Mouse (Mus musculus) liver, embryonic 11.5 days (tissue): ENCODE measurements at regions not wholly inside any gene's neighbourhood (a gene's known extent, or its start where the extent isn't known, plus 50 kb on each side); places are given as distances from the start of the nearest gene placed in this dataset.

ENCODE experiments used
- ATAC-seq: fragments of 200-750 bp; cut with Nextera tagmentation; replicated peaks from 2 replicates; pipeline ENCODE4 v1.8.0; 2017; ENCODE audit warnings: moderate number of reproducible peaks, mild to moderate bottlenecking, moderate TSS enrichment, moderate library complexity; ENCODE audit not compliant: low FRiP score
- DNase-seq: peaks from one replicate; pipeline ENCODE4 v3.0.0-alpha.2; 2017; ENCODE audit warnings: low spot score
- H3K27ac ChIP-seq: fragments of 300-500 bp; sonication (generic); 2 replicates; pipeline ENCODE4 v1.5.1; 2014; ENCODE audit warnings: mild to moderate bottlenecking, low read depth, low read length, control low read depth
- H3K27me3 ChIP-seq: fragments of 300-500 bp; sonication (generic); replicated peaks from 2 replicates; pipeline ENCODE4 v1.6.1; 2014; ENCODE audit warnings: low read length, mixed read lengths; ENCODE audit not compliant: control insufficient read depth, insufficient read depth
- H3K36me3 ChIP-seq: fragments of 300-500 bp; sonication (generic); 2 replicates; pipeline ENCODE4 v1.6.1; 2014; ENCODE audit warnings: mild to moderate bottlenecking, low read length, moderate library complexity, mixed read lengths; ENCODE audit not compliant: control insufficient read depth, insufficient read depth
- H3K4me1 ChIP-seq: fragments of 300-500 bp; sonication (generic); replicated peaks from 2 replicates; pipeline ENCODE4 v1.6.1; 2014; ENCODE audit warnings: low read length, mixed read lengths; ENCODE audit not compliant: control insufficient read depth, insufficient read depth
- H3K4me2 ChIP-seq: fragments of 300-500 bp; sonication (generic); 2 replicates; pipeline ENCODE4 v1.6.1; 2014; ENCODE audit warnings: mild to moderate bottlenecking, control low read depth, moderate library complexity
- H3K4me3 ChIP-seq: fragments of 300-500 bp; sonication (generic); 2 replicates; pipeline ENCODE4 v1.5.1; 2014; ENCODE audit warnings: low read depth, low read length, control low read depth
- H3K9ac ChIP-seq: fragments of 300-500 bp; sonication (generic); 2 replicates; pipeline ENCODE4 v1.6.1; 2014; ENCODE audit warnings: low read depth, low read length, control low read depth
- H3K9me3 ChIP-seq: fragments of 300-500 bp; sonication (generic); 2 replicates; pipeline ENCODE4 v1.6.1; 2016; ENCODE audit warnings: low read length, inconsistent platforms, mixed read lengths; ENCODE audit not compliant: control insufficient read depth
- WGBS: fragments of 180-500 bp; shearing (Covaris S2); extraction: QIAGEN DNeasy Blood & Tissue Kit; methylation state at CpG from one replicate; pipeline ENCODE4 v1.1.7; 2014; 5-methylcytosine and 5-hydroxymethylcytosine counted together

DNA sequence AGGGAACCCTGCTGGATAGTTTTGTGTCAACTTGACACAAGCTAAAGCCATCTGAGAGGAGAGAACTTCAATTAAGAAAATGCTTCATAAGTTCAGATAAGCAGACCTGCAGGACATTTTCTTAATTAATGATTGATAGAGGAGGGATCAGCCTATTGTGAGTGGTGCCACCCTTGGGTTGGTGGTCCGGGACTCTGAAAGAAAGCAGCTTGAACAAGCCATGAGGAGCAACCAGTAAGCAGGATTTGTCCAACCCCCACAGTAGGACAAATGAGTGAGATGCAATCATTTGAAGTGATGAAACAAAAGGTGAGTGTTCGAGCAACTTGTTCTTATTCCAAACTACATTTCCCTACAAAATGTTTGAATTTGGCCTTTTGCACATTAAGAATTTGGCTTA is 78.0 kb upstream of the Pam start:
- H3K4me1 ChIP-seq: no peaks in the 10 kb centered on the region
- H3K27ac ChIP-seq: no peak overlapping the region
- no peak overlapping the region for H3K4me3 ChIP-seq
- no peak for ATAC-seq
- H3K9me3 ChIP-seq: no peaks in the 10 kb centered on the region
- DNase-seq: no peak
- no peaks in the 10 kb centered on the region for H3K36me3 ChIP-seq
- H3K9ac ChIP-seq: no peak overlapping the region
- H3K27me3 ChIP-seq: no peaks in the 10 kb centered on the region
- no peak overlapping the region for H3K4me2 ChIP-seq
- 85% methylated on average over 2 of the region's 2 CpGs for WGBS

DNA sequence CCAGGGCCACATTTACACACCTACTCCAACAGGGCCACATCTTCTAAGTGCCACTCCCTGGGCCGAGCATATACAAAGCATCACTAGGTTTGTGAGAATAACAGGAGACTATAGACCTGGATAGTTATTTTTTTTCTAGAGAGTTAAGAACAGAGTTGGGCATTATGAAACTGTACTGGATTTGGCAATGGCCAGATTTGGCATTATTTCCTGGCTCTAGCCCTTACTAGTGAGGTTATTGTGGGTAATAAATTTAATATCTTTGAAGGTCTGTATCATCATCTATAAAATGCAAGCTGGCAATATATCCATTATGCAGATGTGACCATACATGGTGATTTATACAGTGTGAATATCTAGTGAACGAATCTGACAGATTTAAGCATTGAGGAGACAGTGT is 75.8 kb upstream of the Pam start:
- no peak for DNase-seq
- no peak overlapping the region for H3K4me2 ChIP-seq
- H3K9ac ChIP-seq: no peak overlapping the region
- no peak overlapping the region for H3K4me3 ChIP-seq
- WGBS: 71% methylated on average over 2 of the region's 2 CpGs
- no peak overlapping the region for H3K27ac ChIP-seq
- no peak for ATAC-seq
- no peaks in the 10 kb centered on the region for H3K4me1 ChIP-seq
- H3K27me3 ChIP-seq: no peaks in the 10 kb centered on the region
- H3K9me3 ChIP-seq: no peaks in the 10 kb centered on the region
- H3K36me3 ChIP-seq: no peaks in the 10 kb centered on the region

DNA sequence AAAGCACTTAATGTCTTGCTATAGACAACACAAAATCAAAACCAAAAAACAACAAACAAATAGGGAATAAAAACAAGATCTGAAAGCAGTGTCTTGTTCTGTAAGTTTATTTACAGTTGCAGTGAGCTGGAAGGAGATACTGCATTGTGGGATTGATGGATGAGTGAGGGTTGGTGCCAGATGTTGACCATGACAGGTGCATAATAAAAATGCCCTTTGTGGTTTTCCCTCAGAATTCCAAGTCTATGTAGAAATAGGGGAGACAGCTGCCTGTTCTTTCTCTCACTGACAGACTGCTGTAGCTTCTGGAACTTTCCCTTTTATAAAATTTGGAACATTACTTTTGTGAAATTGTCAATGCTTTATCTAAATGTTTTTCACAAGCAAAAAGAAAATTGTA is 73.9 kb upstream of the Pam start:
- H3K4me1 ChIP-seq: no peaks in the 10 kb centered on the region
- no peaks in the 10 kb centered on the region for H3K36me3 ChIP-seq
- H3K4me2 ChIP-seq: no peak overlapping the region
- no peak overlapping the region for H3K4me3 ChIP-seq
- H3K9me3 ChIP-seq: no peaks in the 10 kb centered on the region
- ATAC-seq (no peak), DNase-seq (no peak)
- no peaks in the 10 kb centered on the region for H3K27me3 ChIP-seq
- H3K9ac ChIP-seq: no peak overlapping the region
- H3K27ac ChIP-seq: no peak overlapping the region

DNA sequence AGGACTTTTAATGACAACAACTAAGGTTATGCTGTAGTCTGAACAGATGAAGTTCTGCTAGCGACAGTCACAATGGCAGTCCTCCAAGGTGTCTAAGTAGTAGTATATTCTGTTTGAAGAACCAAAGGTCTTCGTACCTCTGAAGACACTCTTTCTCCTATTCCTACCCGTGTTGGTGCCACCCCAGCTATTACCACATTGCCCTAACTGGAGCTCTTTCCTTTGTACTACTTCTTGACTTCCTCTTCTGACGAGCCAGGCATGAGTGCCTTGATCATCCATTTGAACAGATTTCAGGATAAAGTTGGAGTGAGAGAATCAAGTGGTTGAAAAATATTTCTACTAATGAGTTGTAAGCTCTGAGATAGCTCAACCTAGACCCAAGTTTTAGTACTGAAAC is 72.4 kb upstream of the Pam start:
- Histone ChIP-seq H3K9me3 (no peaks in the 10 kb centered on the region), H3K4me1 (no peaks in the 10 kb centered on the region), H3K9ac (no peak overlapping the region), H3K27me3 (no peaks in the 10 kb centered on the region), H3K4me3 (no peak overlapping the region), H3K4me2 (no peak overlapping the region), H3K36me3 (no peaks in the 10 kb centered on the region), H3K27ac (no peak overlapping the region)
- 75% methylated on average over 4 of the region's 4 CpGs for WGBS
- ATAC-seq (no peak), DNase-seq (no peak)

DNA sequence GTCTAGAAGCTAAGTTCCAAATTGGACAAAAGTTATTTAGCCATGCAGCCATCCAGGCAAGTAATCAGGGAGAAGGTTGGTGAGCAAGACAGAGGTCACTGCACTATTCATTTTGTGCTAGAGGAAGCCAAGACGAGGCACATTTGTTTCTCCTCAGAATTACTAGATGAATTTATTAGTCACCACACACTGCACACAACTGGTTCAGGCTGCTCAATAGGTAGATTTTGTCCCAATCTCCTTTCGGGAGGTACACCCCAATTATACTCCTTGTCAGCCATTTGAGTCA is 67.1 kb upstream of the Pam start:
- Histone ChIP-seq H3K27ac (no peak overlapping the region), H3K4me1 (no peaks in the 10 kb centered on the region), H3K9ac (no peak overlapping the region), H3K4me2 (no peak overlapping the region), H3K36me3 (no peaks in the 10 kb centered on the region), H3K4me3 (no peak overlapping the region), H3K27me3 (no peaks in the 10 kb centered on the region), H3K9me3 (no peaks in the 10 kb centered on the region)
- 73% methylated on average over 2 of the region's 2 CpGs for WGBS
- ATAC-seq: no peak
- DNase-seq: no peak

DNA sequence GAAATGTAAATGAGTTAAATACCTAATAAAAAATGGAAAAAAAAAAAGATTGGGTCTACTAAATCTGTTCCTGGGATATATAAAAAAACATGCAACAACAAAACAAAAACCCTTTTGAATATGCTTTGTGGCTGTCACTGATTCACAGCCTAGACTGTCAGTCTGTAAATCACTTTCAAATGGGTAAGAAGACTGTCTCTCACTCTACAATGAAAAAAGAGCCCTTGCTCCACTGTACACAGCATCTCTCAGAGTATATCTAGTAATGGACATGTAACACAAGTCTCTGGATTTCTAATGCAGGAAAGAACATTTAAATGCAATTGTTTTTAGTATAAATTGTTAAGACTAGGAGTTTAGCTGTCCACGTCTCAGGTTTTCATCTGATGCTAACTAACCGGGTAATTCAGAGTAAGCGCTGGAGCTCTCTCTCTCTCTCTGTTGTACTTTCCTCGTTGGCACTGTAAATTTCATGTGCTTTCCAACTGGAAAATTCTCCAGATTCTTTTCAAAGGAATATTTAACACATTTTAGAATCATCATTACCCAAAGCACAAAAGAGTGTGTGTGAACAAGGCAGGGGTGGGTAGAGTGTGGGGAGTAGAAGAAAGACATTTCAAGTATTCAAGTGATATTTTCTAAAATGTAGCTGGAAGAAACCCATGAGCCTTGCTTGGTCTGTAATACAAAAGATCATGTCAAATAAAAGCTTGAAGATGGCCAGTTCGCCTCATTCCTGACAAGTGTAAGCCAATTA is 66.6 kb upstream of the Pam start:
- no peak for DNase-seq
- Histone ChIP-seq H3K9ac (no peak overlapping the region), H3K4me3 (no peak overlapping the region), H3K27ac (no peak overlapping the region), H3K4me2 (no peak overlapping the region), H3K9me3 (no peaks in the 10 kb centered on the region), H3K4me1 (no peaks in the 10 kb centered on the region), H3K36me3 (no peaks in the 10 kb centered on the region), H3K27me3 (no peaks in the 10 kb centered on the region)
- WGBS: 81% methylated on average over 5 of the region's 5 CpGs
- ATAC-seq: no peak

DNA sequence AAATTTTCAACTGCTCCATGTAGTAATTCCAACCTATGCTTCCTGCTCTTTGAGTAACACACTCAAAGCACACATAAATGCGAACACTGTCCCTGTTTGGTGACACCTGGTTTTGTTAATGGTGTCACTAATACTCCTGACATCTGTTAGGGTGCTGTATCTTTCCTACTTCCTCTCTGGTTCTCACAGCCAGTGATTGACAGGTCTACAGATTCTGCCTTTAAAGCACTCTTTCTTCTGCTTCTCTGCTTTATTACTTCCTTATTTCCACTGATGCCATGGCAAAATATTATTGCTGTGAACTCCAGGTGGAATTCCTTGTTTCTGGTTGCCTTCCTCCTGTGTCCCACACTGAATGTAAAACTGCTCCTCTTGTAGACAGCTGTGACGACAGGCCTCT is 63.5 kb upstream of the Pam start:
- Histone ChIP-seq H3K36me3 (no peaks in the 10 kb centered on the region), H3K4me3 (no peak overlapping the region), H3K9me3 (no peaks in the 10 kb centered on the region), H3K4me1 (no peaks in the 10 kb centered on the region), H3K27me3 (no peaks in the 10 kb centered on the region), H3K9ac (no peak overlapping the region), H3K27ac (no peak overlapping the region), H3K4me2 (no peak overlapping the region)
- ATAC-seq (no peak), DNase-seq (no peak)
- WGBS: 87% methylated on average over 2 of the region's 2 CpGs

DNA sequence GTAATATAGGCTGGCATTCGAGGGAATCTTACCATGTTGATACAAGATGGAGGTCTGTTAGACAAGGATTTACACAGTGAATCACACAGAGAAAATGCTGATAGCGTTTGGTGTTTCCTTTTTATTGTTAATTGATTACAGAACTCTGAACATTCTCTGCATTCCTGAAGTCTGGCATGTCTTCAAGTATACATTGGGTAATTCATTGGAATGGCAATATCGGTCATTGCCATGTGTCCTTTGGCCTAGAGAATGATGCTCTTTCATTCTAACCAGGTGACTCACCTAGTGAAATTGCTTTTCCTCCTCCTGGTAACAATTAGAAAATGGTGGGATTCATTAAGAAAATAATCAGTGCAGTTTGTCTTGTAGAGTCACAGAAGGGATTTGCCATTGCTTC is 51.9 kb upstream of the Pam start:
- H3K9ac ChIP-seq: no peak overlapping the region
- no peak overlapping the region for H3K27ac ChIP-seq
- WGBS: 77% methylated on average over 3 of the region's 3 CpGs
- no peak overlapping the region for H3K4me3 ChIP-seq
- no peak for ATAC-seq
- H3K4me2 ChIP-seq: no peak overlapping the region
- no peaks in the 10 kb centered on the region for H3K4me1 ChIP-seq
- no peaks in the 10 kb centered on the region for H3K27me3 ChIP-seq
- no peaks in the 10 kb centered on the region for H3K36me3 ChIP-seq
- H3K9me3 ChIP-seq: no peaks in the 10 kb centered on the region
- no peak for DNase-seq
